Mouse (Mus musculus): ENCODE data around the gene A4galt. TPM values are rescaled to one million over a fixed set of nuclear protein-coding genes. Genes with fewer than 3 reads are reported as not detected.

The A4galt gene
- polyA plus RNA-seq, 1 experiment: 3.7 TPM

- H3K27ac ChIP-seq (ENCODE audit: insufficient read depth, low read length): no peak overlapping the region
- H3K27me3 ChIP-seq (ENCODE audit: control insufficient read depth, insufficient read depth, low read length): no peaks in the 10 kb centered on the region
- no peaks in the 10 kb centered on the region for H3K4me1 ChIP-seq (ENCODE audit: control insufficient read depth, insufficient read depth, low read length)
- TF ChIP-seq CTCF (IDR thresholded peaks at IDR 0.05; ENCODE audit: borderline replicate concordance, insufficient read depth, low read depth, low read length): no peak
- no peak for TF ChIP-seq POLR2A (IDR thresholded peaks at IDR 0.05; ENCODE audit: borderline replicate concordance, insufficient read depth, low read length)
- H3K4me3 ChIP-seq (replicated peaks; ENCODE audit: insufficient read depth, low read depth, low read length): no peak overlapping the region
- no peak for DNase-seq
- WGBS: 91% methylated on average over 4 of the region's 4 CpGs
These were observed 29.9 kb downstream of the A4galt start for GRCm38 (mm10) chr15:83221721-83222120.

- H3K4me1 ChIP-seq (ENCODE audit: control insufficient read depth, insufficient read depth, low read length): no peaks in the 10 kb centered on the region
- no peak overlapping the region for H3K27ac ChIP-seq (ENCODE audit: insufficient read depth, low read length)
- TF ChIP-seq POLR2A (IDR thresholded peaks at IDR 0.05; ENCODE audit: borderline replicate concordance, insufficient read depth, low read length) (no peak), CTCF (IDR thresholded peaks at IDR 0.05; ENCODE audit: borderline replicate concordance, insufficient read depth, low read depth, low read length) (no peak)
- no peak overlapping the region for H3K4me3 ChIP-seq (replicated peaks; ENCODE audit: insufficient read depth, low read depth, low read length)
- DNase-seq: no peak
- H3K27me3 ChIP-seq (ENCODE audit: control insufficient read depth, insufficient read depth, low read length): no peaks in the 10 kb centered on the region
- 70% methylated on average over 9 of the region's 9 CpGs for WGBS
These were observed 31.1 kb downstream of the A4galt start for GRCm38 (mm10) chr15:83220368-83221013.

GRCm38 (mm10) chr15:83215322-83216216 lies 36.0 kb downstream of the A4galt start:
- 38% methylated on average over 5 of the region's 5 CpGs for WGBS
- TF ChIP-seq CTCF (IDR thresholded peaks at IDR 0.05; ENCODE audit: borderline replicate concordance, insufficient read depth, low read depth, low read length) (no peak), POLR2A (IDR thresholded peaks at IDR 0.05; ENCODE audit: borderline replicate concordance, insufficient read depth, low read length) (no peak)

GRCm38 (mm10) chr15:83210229-83210628 lies 41.3 kb downstream of the A4galt start:
- DNase-seq: peak; percentile 28 to 44
- TF ChIP-seq CTCF (IDR thresholded peaks at IDR 0.05; ENCODE audit: borderline replicate concordance, insufficient read depth, low read depth, low read length) (peak; percentile 31; the same call in 1 of the 2 replicates), POLR2A (IDR thresholded peaks at IDR 0.05; ENCODE audit: borderline replicate concordance, insufficient read depth, low read length) (no peak)
- 13% methylated on average over 11 of the region's 11 CpGs for WGBS
- H3K4me3 ChIP-seq (replicated peaks; ENCODE audit: insufficient read depth, low read depth, low read length): no peak overlapping the region
- no peaks in the 10 kb centered on the region for H3K27me3 ChIP-seq (ENCODE audit: control insufficient read depth, insufficient read depth, low read length)
- H3K27ac ChIP-seq (ENCODE audit: insufficient read depth, low read length): no peak overlapping the region
- no peaks in the 10 kb centered on the region for H3K4me1 ChIP-seq (ENCODE audit: control insufficient read depth, insufficient read depth, low read length)

More at GRCm38 (mm10) chr15:83215322-83216216, 36.0 kb downstream of the A4galt start:
- no peak overlapping the region for H3K27ac ChIP-seq (ENCODE audit: insufficient read depth, low read length)
- no peaks in the 10 kb centered on the region for H3K27me3 ChIP-seq (ENCODE audit: control insufficient read depth, insufficient read depth, low read length)
- H3K4me1 ChIP-seq (ENCODE audit: control insufficient read depth, insufficient read depth, low read length): no peaks in the 10 kb centered on the region
- H3K4me3 ChIP-seq (replicated peaks; ENCODE audit: insufficient read depth, low read depth, low read length): no peak overlapping the region
- no peak for DNase-seq

- Histone ChIP-seq H3K27me3 (ENCODE audit: control insufficient read depth, insufficient read depth, low read length) (no peaks in the 10 kb centered on the region), H3K27ac (ENCODE audit: insufficient read depth, low read length) (no peak overlapping the region), H3K4me3 (replicated peaks; ENCODE audit: insufficient read depth, low read depth, low read length) (no peak overlapping the region), H3K4me1 (ENCODE audit: control insufficient read depth, insufficient read depth, low read length) (no peaks in the 10 kb centered on the region)
- no peak for TF ChIP-seq CTCF (IDR thresholded peaks at IDR 0.05; ENCODE audit: borderline replicate concordance, insufficient read depth, low read depth, low read length)
- TF ChIP-seq POLR2A (IDR thresholded peaks at IDR 0.05; ENCODE audit: borderline replicate concordance, insufficient read depth, low read length): no peak
- no peak for DNase-seq
- WGBS: 14% methylated on average over 10 of the region's 10 CpGs
These were observed 41.9 kb downstream of the A4galt start for GRCm38 (mm10) chr15:83209719-83210118.

- TF ChIP-seq POLR2A (IDR thresholded peaks at IDR 0.05; ENCODE audit: borderline replicate concordance, insufficient read depth, low read length) (no peak), CTCF (IDR thresholded peaks at IDR 0.05; ENCODE audit: borderline replicate concordance, insufficient read depth, low read depth, low read length) (no peak)
- Histone ChIP-seq H3K4me1 (ENCODE audit: control insufficient read depth, insufficient read depth, low read length) (no peaks in the 10 kb centered on the region), H3K27ac (ENCODE audit: insufficient read depth, low read length) (no peak overlapping the region), H3K4me3 (replicated peaks; ENCODE audit: insufficient read depth, low read depth, low read length) (no peak overlapping the region), H3K27me3 (ENCODE audit: control insufficient read depth, insufficient read depth, low read length) (no peaks in the 10 kb centered on the region)
- 62% methylated on average over 4 of the region's 4 CpGs for WGBS
- DNase-seq: no peak
These were observed 42.4 kb downstream of the A4galt start for GRCm38 (mm10) chr15:83209092-83209695.

GRCm38 (mm10) chr15:83204731-83205451 lies 46.7 kb downstream of the A4galt start:
- no peaks in the 10 kb centered on the region for H3K27me3 ChIP-seq (ENCODE audit: control insufficient read depth, insufficient read depth, low read length)
- H3K27ac ChIP-seq (ENCODE audit: insufficient read depth, low read length): no peak overlapping the region
- no peak overlapping the region for H3K4me3 ChIP-seq (replicated peaks; ENCODE audit: insufficient read depth, low read depth, low read length)
- WGBS: 29% methylated on average over 10 of the region's 10 CpGs
- H3K4me1 ChIP-seq (ENCODE audit: control insufficient read depth, insufficient read depth, low read length): no peaks in the 10 kb centered on the region
- peak; percentile 51 to 69 for DNase-seq
- TF ChIP-seq POLR2A (IDR thresholded peaks at IDR 0.05; ENCODE audit: borderline replicate concordance, insufficient read depth, low read length) (no peak), CTCF (IDR thresholded peaks at IDR 0.05; ENCODE audit: borderline replicate concordance, insufficient read depth, low read depth, low read length) (peak; percentile 60)
